Mouse (Mus musculus): ENCODE results near the gene Kbtbd8. TPM values are rescaled to one million over a fixed set of nuclear protein-coding genes. Genes with fewer than 3 reads are reported as not detected.

Kbtbd8 gene
- polyA plus RNA-seq, 1 experiment = 0.92 TPM

- 60% methylated on average over 5 of the region's 5 CpGs for WGBS
- no peak for DNase-seq (ENCODE audit: low read depth, low spot score)
Measured at GRCm38 (mm10) chr6:95167668-95168227, 50.7 kb downstream of the Kbtbd8 start.

GRCm38 (mm10) chr6:95169411-95169810, 52.4 kb downstream of the Kbtbd8 start:
- 72% methylated on average over 6 of the region's 6 CpGs for WGBS
- no peak for DNase-seq (ENCODE audit: low read depth, low spot score)

- DNase-seq (ENCODE audit: low read depth, low spot score) = no peak
- 85% methylated on average over 9 of the region's 9 CpGs for WGBS
Measured at GRCm38 (mm10) chr6:95174311-95175143, 57.5 kb downstream of the Kbtbd8 start.

Other genes with a start within 250 kb of the Kbtbd8 start
- not detected in 2 replicates for gene Gm10234, start 204.9 kb downstream of the Kbtbd8 start, polyA plus RNA-seq (2012; rRNA removed)

All from large intestine, adult 2 months (tissue).